Mouse (Mus musculus): ENCODE measurements around the gene Lrrc25.

The Lrrc25 gene

DNA sequence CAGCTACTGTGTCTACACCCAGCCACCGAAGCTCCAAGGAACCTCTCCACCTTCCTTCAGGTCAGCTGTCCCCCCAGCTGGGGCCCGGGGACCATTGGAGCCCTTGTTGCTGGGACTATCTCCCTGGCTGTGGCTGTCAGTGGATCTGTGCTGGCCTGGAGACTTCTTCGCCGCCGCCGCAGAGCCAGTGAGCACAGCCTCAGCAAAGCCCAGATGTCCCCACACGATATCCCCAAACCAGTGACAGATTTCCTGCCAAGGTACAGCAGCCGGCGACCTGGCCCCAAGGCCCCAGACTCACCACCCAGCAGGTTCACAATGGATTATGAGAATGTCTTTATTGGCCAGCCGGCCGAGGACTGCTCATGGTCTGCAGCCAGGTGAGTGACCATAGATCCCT, 2.0 kb downstream of the Lrrc25 start:
- DNase-seq: no peak

DNA sequence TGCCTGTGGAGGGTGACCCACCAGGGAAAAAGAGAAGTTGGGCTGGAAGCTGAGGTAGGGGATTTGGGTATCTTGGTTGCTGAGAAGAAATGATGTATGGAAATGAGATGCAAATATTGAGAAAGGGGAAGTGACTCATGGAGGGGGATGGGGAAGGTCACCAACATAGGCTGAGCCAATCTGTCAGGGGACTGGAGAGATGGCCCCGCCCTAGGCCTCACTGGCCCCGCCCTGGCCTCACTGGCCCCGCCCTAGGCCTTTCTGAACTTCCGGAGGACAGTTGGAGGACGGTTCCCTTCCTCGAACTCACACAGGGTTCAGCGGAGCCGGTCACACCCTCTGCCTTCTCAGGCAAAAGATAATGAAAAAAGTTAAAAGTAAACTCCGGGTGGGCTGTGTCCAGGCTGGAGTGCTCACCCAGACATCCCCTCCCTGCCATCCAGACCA, 3.0 kb downstream of the Lrrc25 start:
- peak in 1 of 2 experiments; percentile 65 for DNase-seq

DNA sequence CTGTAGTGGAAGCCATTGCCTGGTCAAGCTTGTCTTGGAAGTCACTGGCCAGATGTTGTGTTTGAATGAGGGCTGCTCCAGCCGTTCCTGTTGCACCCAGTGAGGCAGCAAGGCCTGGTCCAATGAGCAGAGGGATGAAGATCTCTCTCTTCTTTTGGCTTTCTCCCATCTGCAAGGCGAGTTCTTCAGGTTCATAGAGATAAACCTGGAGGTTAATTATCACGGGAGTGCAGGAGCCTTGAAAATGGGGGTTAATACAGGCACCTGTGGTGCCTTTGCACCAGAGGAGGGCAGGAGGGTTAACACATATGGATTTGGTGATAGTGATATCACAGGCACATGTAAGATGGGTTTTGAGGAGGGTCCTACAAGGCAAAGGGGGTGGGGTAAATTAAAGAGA, 6.3 kb downstream of the Lrrc25 start:
- DNase-seq: no peak

DNA sequence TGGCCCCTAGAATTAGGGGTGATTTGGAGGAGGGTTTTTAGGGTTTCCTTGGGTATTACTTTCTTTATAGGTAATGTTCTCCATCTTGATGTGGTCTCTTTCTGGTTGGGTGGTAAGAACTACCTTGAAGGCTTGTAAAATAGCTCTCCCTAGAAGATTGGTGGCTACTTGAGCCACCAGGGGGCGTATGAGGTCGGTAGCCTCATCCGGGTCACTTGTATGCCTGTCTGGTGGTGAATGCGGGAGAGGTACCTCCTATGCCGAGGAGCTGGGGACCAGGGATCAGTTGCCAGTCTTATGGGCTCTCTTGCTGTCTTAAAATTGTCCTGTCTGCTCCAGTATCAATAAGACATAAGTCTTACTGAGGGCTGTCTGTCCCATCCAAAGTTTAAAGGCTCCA, 9.1 kb downstream of the Lrrc25 start:
- peak; percentile 71 to 90 for DNase-seq

DNA sequence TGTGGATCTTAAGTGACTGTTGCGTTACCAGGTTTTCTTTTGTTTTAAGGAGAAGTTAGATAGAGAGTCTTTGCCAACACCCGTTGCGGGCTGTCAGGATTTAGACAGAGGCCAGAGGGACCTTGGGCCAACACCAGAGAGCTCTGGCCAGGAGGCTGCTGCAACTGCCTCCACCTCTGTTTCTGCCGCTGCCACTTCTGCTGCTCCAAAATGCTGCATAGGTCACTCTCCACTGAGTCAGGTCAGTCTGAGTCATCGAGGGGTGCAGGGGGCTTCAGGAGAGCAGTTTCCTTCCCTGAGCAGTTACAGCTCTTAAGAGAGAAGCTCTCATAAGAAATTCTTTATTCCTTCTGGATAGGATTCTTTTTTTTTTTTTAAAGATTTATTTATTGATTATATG, 11.1 kb downstream of the Lrrc25 start:
- no peak for DNase-seq

DNA sequence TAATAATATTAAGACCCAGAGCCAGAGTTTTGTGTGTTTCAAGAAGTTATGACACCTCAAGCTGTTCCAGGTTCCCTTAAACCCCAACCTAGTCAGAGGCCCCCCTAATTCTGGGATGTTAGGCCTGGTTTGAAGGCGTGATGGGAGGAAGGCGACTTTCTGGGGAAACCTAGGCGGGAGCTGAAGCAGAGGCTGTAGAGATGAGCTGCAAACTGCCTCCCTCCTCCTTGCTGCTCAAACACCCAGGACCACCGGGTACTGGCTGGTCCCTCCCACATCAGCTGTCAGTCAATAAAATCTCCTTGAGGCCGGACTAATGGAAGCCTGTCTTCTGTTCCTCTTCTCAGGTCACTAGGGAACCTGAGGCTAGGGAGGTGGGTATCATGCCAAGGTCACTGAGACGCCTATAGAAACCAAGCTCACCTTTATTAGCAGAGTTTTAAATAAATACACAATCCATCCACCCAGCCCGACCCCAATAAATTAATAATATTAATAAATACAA, 13.1 kb downstream of the Lrrc25 start:
- DNase-seq: no peak

DNA sequence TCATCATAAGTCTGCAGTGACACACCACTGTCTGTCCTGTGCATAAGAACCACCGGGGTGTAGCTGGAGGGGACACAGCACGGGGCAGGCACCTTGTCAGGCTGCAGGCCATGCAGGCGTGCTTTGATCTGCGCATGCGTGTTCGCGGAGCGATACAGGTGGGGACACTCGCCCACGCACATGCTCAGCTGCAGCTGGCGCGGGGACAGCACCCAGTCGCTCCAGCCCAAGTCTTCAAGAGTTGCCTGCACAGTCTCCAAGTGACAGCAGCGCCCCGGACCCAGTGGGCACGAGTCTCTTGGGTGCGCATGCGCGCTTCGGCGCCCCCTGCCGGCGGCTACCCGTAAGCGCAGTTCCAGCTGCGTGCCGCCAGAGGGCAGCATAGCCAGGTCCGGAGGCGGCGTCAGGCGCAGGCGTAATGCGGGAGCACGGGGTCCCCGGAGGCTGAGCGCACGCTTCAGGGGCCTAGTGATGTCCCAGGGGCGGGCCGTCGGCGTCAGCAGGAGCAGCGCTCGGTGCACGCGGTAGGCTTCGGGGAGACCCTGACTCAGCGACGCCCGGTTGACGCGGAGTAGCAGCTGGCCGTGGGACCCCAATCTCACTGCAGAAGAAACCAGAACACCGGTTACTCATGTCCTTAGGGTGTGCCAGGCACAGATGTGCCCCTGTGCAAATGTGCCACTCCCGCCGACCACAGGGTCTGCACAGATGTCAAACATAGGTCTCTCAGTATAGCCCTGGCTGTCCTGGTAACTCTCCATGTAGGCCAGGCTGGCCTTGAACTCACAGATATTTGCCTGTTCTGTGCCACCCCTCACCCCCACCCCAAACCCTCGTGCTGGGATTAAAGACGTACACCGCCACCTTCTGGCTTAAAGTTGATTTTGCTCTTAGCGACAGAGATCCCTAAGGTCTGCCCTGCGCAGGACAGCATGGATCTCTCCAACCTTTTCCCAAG, 13.9 kb downstream of the Lrrc25 start:
- DNase-seq: peak; percentile 73 to 86

DNA sequence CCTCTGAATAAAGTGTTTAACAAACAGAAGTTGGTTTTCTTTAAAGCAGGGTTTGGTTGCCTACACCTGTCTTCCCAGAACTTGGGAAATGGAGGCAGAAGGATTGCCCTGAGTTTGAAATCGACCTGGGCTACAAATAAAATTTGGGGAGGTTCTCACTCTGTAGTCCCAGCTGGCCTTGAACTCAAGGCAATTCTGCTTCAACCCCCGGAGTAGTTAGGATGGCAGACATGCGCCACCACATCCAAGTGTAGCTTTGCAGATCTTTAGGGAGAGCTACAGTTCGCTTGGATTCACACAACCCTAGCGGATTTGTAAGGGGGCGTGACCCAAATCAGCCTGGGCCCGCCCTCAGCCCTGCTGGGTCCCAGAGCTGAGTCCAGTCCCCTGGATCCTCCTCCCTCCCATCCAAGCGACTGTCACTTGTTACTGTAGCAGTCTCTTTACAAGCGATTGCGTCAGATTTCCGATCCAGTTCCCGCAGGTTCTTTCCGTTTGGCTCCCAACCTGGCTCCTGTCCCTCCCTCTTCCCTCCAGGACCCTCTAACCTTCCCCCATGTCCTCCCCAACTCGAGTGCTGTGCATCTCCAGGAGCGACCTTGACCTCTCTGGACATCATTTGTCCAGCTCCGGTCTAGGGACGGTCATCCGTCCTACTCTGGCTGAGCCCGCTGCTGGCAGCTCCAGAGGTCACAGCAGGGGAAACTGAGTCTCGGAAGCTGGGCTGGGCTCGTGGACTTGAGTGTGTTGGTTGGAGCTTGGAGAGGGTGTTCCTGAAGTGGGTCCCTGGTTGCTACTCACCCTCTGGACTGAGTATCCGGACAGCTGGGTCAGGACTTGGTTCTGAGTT, 14.8 kb downstream of the Lrrc25 start:
- peak; percentile 87 to 89 for DNase-seq

DNA sequence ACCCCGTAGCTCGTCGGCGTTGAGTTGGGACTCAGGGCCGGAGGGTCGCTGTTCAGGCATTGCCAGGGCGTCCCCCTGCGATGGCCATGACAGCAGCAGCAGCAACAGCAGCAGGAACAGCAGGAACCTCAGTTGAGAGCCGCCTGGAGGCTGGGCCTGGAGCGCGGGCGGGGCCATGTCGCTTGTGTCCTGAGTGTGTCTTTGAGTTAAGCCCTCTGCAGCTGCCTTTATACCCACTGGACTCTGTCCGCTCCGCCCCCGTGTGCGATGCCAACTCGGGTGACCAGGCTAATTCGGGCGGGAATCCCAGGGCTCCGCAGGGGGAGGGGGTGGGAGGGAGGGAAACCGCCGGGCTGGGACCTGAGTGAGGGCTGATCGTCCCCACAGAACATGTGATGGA, 15.5 kb downstream of the Lrrc25 start:
- peak; percentile 86 to 87 for DNase-seq

DNA sequence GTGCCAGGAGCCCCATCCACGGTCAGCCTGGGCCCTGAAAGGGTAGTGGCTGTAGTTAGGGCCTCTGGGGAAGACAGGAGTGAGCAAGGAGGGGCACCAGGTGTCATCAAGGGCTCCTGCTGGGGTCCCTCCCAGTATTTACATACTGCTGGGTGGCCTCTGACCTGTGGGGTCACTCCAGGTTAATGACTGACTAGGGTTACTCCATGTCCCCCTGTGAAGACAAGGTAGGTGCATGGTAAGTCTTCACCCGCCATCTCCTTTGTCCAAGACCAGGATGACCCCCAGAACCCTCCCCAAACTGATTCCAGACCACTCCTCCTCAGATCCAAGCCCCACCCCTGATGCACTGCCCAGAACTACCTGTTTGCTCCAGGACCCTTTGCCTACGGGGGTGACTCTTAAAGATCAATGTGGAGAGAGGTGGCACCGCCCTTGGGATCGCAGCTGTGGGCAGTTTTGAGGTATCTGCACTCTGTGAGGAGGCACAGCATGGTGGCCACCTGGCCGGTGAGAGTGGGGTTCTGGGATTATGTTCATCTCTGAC, 16.5 kb downstream of the Lrrc25 start, which contains the start of gene Gdf15:
Gdf15 (minus strand) TSS at position 111 of the 547 bp plus-strand sequence.
- DNase-seq: no peak

DNA sequence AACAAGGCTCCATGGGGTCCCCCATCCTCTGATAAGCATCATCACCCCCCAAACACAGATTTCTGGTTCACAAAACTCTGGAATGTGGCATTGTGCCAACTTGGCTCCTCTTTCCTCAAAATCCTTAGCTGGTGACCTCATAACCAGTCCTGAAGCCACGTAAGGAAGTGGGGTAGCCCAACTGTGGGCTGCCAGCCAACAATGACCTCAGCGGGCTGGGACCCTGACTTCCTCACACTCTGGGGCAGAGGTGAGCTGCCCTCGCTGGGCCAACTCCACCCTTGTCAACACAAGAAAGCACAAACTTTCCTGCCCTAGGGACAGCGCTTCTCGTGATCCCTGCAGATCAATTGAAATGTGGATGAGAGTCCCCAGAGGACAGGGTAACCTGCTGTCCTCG, 18.1 kb downstream of the Lrrc25 start:
- DNase-seq: peak; percentile 90 to 92

DNA sequence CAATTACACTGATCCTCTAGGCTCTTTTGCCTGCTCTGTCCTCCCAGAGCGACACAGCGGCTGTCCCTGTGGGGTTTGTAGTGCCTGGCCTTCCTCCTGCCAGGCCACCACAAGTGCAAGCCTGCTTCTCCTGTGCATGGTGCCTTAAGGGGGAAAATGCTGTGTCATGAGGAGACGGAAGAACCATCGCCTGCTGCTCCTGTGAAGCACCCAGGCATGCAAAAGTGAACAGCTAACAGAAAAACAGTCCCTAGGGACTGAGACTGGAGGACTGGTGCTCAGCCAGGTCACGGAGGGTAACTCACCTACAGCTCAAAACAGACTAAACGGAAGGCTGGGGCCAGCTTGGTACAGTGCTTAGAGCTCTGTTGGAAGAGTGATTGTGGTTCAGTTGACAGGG, 19.6 kb downstream of the Lrrc25 start:
- DNase-seq: peak; percentile 73 to 81

DNA sequence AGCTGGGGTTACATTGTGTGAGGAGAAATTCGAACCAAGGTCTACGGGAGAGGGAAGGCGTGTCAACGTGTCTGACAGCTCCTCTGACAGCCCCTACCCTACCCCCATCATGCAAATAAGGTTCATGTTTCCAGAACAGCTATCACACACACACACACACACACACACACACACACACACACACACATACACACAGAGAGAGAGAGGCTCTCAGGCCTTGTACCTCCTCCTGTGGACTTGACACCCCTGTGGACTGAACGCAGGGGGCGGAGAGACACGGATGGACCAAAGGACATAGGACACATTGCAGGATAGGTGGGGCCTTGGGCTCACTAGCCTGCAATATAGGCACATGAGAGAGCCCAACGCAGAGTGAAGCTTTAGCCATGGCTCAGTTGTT, 20.9 kb downstream of the Lrrc25 start:
- peak; percentile 74 for DNase-seq

DNA sequence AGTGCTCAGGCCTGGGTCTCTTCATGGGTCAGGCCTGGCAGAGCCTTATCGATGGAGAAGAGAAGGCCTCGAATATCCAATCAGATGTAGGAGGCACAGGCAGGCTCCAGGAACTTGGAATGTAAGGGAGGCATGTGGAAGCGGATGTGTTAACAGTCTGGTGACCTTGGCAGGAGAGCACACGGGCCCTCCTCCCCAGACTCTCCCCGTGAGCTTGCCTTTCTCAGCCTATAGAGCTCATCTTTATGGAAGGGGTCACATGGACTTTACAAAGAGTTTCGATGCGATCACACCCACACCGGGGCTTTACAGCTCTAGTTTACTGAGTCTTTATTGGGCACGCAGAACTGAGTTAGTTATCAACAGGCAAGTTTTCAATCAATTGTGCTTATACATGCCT, 22.8 kb downstream of the Lrrc25 start:
- DNase-seq: no peak

DNA sequence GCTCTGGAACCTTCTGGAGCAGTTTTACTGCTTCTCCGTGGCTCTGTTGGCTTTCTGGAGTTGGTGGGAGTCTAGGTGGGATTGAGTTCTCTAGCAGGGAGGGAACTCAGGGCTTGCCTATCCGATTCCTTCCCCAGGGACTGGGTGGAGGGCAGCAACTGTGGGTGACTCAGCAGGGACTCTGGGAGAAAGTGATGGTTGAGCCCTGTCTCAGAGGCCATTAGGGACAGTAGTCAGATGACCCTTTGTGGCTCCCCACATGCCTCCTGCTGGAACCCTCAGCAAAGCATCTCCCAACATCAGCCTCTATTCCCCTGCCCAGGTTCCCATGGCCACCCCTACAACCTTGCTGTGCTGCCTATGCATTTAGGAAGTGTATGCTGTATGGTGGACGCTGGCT, 27.1 kb downstream of the Lrrc25 start:
- no peak for DNase-seq

DNA sequence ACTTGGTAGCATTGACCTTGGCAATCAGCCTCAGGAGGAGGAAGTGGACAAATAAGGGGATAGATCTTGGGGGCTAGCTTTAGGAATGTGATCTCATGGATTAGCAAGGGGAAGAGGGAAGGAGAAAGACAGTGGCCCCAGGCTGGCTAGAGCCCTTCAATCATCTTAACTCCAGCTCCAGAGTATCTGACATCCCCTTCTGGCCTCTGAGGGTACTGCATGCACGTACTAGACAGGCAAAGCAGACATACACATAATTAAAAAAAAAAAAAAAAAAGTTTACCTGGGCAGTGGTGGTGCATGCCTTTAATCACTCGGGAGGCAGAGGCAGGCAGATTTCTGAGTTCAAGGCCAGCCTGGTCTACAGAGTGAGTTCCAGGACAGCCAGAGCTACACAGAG, 28.1 kb downstream of the Lrrc25 start:
- peak; percentile 43 to 79 for DNase-seq

DNA sequence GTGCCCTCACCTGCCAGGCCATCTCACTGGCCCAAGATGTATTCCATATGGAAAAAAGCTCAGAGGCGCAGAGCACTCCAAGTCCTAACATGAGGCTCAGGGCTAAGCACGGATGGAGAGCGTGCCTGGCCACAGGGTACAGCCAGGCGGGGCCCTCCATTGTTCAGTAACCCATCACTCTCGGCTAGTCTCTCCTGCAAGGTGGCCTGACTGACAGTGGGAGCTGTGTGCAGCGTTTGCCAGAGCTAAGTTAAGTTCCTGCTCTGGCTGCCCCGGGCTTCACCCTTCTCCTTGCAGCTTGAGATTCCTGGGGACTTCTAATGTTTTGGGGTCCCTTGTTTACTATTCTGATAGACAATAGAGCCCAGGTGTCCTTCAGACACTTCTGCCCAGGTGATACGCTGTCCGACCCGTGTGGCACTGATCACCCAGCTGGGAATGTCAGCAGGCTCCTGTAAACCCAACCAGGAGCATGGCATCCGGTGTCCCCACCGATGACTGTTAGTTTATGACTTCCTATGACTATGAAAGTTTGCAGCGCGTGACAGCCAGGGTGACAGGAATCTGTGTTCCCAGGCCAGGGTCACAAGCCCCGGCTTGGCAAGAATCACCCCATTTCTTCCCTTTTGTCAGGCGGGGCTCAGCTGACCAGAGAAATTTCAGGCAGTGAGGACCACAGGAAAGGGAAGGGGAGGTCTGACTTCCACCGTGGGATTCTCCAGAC, 29.7 kb downstream of the Lrrc25 start:
- DNase-seq: peak; percentile 74 to 75

DNA sequence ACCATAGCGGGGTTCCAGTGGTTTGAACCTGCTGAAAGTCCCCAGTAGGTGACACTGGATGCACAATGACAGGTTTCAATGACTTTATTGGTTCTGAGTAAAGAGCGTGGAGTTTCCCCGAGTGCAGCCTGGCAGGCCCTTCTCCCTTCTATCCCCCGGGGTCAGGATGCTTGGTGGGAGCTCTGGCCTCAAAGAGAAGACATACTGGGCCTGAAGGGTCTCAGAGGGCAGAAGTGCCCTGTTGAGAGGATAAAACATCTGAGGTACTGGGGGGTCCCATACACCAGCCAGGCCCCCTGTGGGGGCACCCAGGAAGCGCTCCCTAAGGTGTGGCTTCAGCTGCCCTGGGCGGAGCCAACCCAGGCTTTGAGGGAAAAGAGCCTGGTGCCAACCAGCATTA, 30.4 kb downstream of the Lrrc25 start:
- DNase-seq: no peak

DNA sequence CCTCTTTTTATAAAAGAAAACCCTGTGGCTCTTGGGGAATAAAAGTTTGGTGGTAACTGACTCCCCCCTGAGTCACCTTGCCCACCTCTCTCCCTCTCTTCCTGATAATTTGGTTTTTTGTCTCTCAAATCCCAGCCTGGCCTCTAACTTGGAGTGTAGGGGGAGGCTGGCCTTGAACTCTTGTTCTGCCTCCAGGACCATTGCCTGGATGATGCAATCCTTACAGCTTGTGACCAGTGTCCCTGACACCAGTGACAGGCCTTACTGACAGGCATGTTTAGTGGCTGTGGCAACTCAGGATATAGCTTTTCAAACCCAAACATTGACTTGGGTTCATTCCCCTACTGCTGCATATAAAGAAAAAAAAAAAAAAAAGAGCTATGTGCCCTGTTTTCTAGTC, 30.8 kb downstream of the Lrrc25 start:
- no peak for DNase-seq

DNA sequence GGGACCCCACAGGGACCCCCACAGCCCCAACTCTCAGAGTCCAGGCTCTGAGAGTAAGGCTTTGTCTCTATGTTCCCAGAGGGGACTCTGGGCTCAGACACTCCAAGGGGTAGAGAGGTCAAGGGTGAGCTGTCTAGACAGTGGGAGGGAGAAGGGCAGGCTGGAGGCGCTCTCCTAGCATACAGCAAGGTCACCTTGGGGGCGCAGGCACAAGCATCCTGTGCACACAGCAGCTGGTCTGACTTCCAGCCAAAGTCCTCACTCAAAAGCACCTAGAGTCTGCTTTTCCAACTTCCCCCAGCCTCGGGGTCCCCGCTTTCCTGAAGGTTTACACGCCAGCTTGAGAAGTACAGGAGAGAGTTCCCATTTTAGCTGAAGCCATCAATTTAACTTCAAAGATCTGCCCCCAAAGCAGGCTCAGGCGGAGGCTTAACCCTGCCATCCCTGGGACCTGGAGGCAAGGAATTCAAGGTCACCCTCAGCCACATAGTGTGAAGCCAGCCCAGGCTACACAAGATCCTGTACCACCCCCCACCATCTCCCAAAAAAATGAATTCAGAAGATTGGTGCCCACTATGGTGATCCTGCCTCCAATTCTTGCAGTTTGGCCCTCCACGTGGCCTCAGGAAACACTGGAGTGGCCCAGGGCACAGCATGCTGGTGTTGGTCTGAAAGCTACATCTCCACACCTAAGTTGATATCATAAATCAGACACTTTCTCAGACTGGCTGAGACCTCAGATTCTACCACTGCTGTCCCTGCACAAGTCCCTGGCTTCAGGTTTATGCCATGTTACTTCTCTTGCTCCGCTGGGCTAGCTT, 31.6 kb downstream of the Lrrc25 start:
- DNase-seq: peak; percentile 83 to 84

DNA sequence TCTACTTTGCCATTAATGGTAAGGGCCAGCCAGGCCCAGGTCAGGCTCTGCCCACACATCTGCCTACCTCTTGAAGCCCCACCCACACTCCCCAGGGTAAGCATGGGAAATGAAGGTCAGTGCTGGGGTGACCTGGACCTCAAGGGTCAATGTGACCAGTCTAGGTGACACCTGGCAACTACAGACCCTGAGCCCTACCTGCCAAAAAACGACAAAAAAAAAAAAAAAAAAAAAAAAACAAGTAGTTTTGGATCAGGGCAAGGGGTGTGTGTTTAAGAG, 32.1 kb downstream of the Lrrc25 start:
- peak in 1 of 2 experiments; percentile 67 for DNase-seq

DNA sequence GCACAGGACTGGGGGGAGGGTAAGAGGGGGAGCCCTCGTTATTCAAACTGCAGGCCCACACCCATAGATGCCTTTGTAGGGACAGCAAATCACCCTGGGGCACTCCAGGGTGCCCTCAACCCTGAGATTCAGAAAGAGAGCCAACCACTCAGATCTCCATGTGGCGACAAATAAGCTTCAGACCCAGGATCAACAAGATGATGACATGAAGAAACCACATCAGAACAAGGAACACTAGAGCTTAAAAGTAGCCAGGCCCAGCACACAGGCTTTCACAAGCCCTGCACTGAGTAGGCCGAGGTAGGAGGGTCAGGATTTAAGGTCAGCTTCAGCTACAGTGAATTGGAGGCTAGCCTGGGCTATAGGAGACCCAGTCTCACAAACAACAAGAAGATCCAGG, 33.0 kb downstream of the Lrrc25 start:
- DNase-seq: no peak
